Mouse (Mus musculus): ENCODE measurements around the gene Slc35f6. TPM values are rescaled to one million over a fixed set of nuclear protein-coding genes. Genes with fewer than 3 reads are reported as not detected.

Slc35f6 gene
- polyA plus RNA-seq, 1 experiment = 60.0 TPM

GRCm38 (mm10) chr5:30647396-30647795, 337 bp upstream of the Slc35f6 start:
- Histone ChIP-seq H3K27ac (ENCODE audit: insufficient read depth, low read length) (peak overlapping the region; percentile 78), H3K4me3 (ENCODE audit: insufficient read depth, low read length) (peak overlapping the region; percentile 92), H3K4me1 (ENCODE audit: control insufficient read depth, insufficient read depth, low read length) (peaks cover 10% of the 10 kb centered on the region; the same call in 1 of the 2 replicates)
- no peak for TF ChIP-seq CTCF (IDR thresholded peaks at IDR 0.05; ENCODE audit: extremely low read depth, insufficient read depth, low read length)
- TF ChIP-seq POLR2A (IDR thresholded peaks at IDR 0.05; ENCODE audit: extremely low read depth, insufficient read depth, low read length) = no peak

GRCm38 (mm10) chr5:30649558-30649957, 1.8 kb downstream of the Slc35f6 start:
- TF ChIP-seq CTCF (IDR thresholded peaks at IDR 0.05; ENCODE audit: extremely low read depth, insufficient read depth, low read length) (no peak), POLR2A (IDR thresholded peaks at IDR 0.05; ENCODE audit: extremely low read depth, insufficient read depth, low read length) (no peak)
- Histone ChIP-seq H3K4me1 (ENCODE audit: control insufficient read depth, insufficient read depth, low read length) (peaks cover 7% of the 10 kb centered on the region; the same call in 1 of the 2 replicates), H3K27ac (ENCODE audit: insufficient read depth, low read length) (no peak overlapping the region)

GRCm38 (mm10) chr5:30650756-30651155, 3.0 kb downstream of the Slc35f6 start:
- TF ChIP-seq POLR2A (IDR thresholded peaks at IDR 0.05; ENCODE audit: extremely low read depth, insufficient read depth, low read length) (no peak), CTCF (IDR thresholded peaks at IDR 0.05; ENCODE audit: extremely low read depth, insufficient read depth, low read length) (no peak)
- H3K27ac ChIP-seq (ENCODE audit: insufficient read depth, low read length) = no peak overlapping the region
- peaks cover 7% of the 10 kb centered on the region; the same call in 1 of the 2 replicates for H3K4me1 ChIP-seq (ENCODE audit: control insufficient read depth, insufficient read depth, low read length)
- no peak overlapping the region for H3K4me3 ChIP-seq (ENCODE audit: insufficient read depth, low read length)

More at GRCm38 (mm10) chr5:30649558-30649957, 1.8 kb downstream of the Slc35f6 start:
- no peak overlapping the region for H3K4me3 ChIP-seq (ENCODE audit: insufficient read depth, low read length)

DNA sequence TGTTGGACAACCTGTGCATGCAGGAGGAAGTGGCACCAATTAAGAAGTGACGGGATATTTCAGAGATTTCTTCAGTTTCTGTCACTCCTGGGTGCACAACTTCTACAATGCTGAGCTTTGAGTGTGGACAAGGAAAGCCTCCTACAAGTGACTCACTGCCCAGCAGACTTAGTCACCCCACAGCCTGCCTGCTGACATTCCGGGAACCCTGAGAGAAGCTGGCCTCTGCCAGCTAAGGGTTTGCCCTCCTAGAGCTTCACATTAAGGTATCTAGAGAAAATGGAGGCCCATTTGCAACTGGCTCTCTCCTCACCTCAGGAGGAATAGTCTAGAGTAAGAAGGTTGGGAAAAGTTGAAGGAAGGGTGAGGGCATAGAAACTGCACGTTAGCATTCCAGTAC, 3.8 kb downstream of the Slc35f6 start:
- TF ChIP-seq POLR2A (IDR thresholded peaks at IDR 0.05; ENCODE audit: extremely low read depth, insufficient read depth, low read length) (no peak), CTCF (IDR thresholded peaks at IDR 0.05; ENCODE audit: extremely low read depth, insufficient read depth, low read length) (no peak)
- H3K27ac ChIP-seq (ENCODE audit: insufficient read depth, low read length) = no peak overlapping the region
- peaks cover 7% of the 10 kb centered on the region; the same call in 1 of the 2 replicates for H3K4me1 ChIP-seq (ENCODE audit: control insufficient read depth, insufficient read depth, low read length)
- no peak overlapping the region for H3K4me3 ChIP-seq (ENCODE audit: insufficient read depth, low read length)

DNA sequence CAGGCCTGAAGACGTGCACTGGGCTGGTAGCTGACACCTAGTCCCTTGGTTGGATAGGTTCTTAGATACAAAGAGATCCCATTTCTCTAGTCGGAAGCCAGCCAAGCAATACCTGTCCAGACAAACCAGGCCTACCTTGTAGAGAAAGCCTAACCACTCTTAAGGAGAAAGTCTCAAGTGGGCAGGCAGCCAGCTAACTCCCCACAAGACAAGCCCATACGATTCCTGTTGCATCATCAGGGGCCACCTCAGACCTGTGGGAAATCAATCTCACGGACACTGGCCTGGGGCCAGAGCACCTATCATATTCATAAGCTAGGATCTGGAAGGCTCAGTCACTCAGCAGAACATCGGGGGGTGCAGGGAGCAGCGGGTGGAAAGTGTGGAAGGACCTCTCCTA, 5.5 kb downstream of the Slc35f6 start:
- H3K4me1 ChIP-seq (ENCODE audit: control insufficient read depth, insufficient read depth, low read length) = peaks cover 7% of the 10 kb centered on the region; the same call in 1 of the 2 replicates
- H3K27ac ChIP-seq (ENCODE audit: insufficient read depth, low read length) = no peak overlapping the region
- TF ChIP-seq POLR2A (IDR thresholded peaks at IDR 0.05; ENCODE audit: extremely low read depth, insufficient read depth, low read length) (no peak), CTCF (IDR thresholded peaks at IDR 0.05; ENCODE audit: extremely low read depth, insufficient read depth, low read length) (no peak)
- H3K4me3 ChIP-seq (ENCODE audit: insufficient read depth, low read length) = no peak overlapping the region

GRCm38 (mm10) chr5:30655042-30655441, 7.3 kb downstream of the Slc35f6 start:
- H3K4me3 ChIP-seq (ENCODE audit: insufficient read depth, low read length) = no peak overlapping the region
- no peak overlapping the region for H3K27ac ChIP-seq (ENCODE audit: insufficient read depth, low read length)
- no peaks in the 10 kb centered on the region for H3K4me1 ChIP-seq (ENCODE audit: control insufficient read depth, insufficient read depth, low read length)
- TF ChIP-seq POLR2A (IDR thresholded peaks at IDR 0.05; ENCODE audit: extremely low read depth, insufficient read depth, low read length) = no peak
- TF ChIP-seq CTCF (IDR thresholded peaks at IDR 0.05; ENCODE audit: extremely low read depth, insufficient read depth, low read length) = no peak

DNA sequence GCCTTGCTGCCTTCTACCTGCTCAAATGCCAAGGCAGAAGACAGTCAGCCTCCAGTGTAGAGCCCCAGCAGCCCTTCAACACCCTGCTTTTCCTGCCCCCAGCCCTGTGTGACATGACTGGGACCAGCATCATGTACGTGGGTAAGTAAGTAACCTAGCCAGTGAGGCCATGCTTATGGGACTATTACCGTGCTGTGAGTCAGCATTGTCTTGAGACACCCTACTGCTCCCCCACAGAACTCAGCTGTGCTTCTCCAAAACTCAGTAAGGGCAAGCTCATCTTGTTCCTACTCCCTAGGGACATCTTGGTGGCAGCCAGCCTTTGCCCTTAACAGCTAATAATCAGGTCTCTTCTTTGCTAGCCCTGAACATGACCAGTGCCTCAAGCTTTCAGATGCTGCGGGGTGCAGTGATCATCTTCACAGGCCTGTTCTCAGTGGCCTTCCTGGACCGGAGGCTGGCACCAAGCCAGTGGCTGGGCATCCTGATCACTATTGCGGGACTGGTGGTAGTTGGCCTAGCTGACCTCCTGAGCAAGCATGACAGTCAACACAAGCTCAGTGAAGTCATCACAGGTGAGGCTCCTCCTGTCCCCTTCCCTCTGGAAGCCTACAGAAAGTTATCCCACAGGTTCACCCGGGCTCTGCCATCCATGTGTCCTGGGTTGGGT, 7.9 kb downstream of the Slc35f6 start:
- TF ChIP-seq POLR2A (IDR thresholded peaks at IDR 0.05; ENCODE audit: extremely low read depth, insufficient read depth, low read length) = no peak
- no peak for TF ChIP-seq CTCF (IDR thresholded peaks at IDR 0.05; ENCODE audit: extremely low read depth, insufficient read depth, low read length)
- Histone ChIP-seq H3K4me3 (ENCODE audit: insufficient read depth, low read length) (no peak overlapping the region), H3K27ac (ENCODE audit: insufficient read depth, low read length) (no peak overlapping the region), H3K4me1 (ENCODE audit: control insufficient read depth, insufficient read depth, low read length) (no peaks in the 10 kb centered on the region)

DNA sequence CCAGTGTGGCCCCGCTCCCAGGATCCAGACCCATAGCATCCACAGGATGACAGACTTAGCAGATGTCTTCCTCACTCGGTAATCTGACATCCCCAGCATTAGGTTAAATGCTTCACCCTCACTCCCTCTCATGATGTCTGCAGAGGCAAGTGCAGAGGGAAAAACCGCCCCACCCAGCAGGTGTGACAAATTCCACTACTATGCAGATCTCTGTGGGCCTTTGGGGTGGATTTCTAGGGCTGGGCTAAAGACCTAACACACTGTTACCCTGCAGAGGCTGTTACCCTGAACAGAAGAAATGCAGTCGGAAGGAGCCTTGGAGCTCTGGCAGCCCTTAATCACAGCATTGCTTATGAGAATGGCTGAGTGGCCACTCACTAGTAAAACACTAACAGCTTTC, 11.3 kb downstream of the Slc35f6 start:
- Histone ChIP-seq H3K4me1 (ENCODE audit: control insufficient read depth, insufficient read depth, low read length) (no peaks in the 10 kb centered on the region), H3K4me3 (ENCODE audit: insufficient read depth, low read length) (no peak overlapping the region), H3K27ac (ENCODE audit: insufficient read depth, low read length) (no peak overlapping the region)
- TF ChIP-seq POLR2A (IDR thresholded peaks at IDR 0.05; ENCODE audit: extremely low read depth, insufficient read depth, low read length) (no peak), CTCF (IDR thresholded peaks at IDR 0.05; ENCODE audit: extremely low read depth, insufficient read depth, low read length) (no peak)

DNA sequence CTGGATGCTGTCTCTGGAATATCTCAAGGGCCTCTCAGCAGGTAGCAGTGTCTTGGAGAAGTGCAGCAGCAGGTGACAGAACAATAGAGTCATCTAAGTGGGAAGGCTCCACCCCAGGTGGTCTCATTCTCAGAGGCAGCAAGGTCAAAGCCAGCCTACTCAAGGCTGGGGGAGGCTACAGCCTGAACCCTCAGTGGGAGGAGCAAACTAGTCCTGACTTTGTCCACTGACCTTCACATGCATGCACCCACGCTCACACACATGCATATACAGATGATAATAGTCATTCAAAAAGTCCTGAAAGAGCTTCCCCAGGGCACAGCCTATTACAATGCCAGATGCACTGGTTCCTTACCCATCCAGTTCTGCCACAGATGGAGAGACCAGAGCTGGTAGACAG, 12.5 kb downstream of the Slc35f6 start:
- Histone ChIP-seq H3K4me3 (ENCODE audit: insufficient read depth, low read length) (no peak overlapping the region), H3K27ac (ENCODE audit: insufficient read depth, low read length) (no peak overlapping the region), H3K4me1 (ENCODE audit: control insufficient read depth, insufficient read depth, low read length) (no peaks in the 10 kb centered on the region)
- TF ChIP-seq CTCF (IDR thresholded peaks at IDR 0.05; ENCODE audit: extremely low read depth, insufficient read depth, low read length) = no peak
- TF ChIP-seq POLR2A (IDR thresholded peaks at IDR 0.05; ENCODE audit: extremely low read depth, insufficient read depth, low read length) = no peak

DNA sequence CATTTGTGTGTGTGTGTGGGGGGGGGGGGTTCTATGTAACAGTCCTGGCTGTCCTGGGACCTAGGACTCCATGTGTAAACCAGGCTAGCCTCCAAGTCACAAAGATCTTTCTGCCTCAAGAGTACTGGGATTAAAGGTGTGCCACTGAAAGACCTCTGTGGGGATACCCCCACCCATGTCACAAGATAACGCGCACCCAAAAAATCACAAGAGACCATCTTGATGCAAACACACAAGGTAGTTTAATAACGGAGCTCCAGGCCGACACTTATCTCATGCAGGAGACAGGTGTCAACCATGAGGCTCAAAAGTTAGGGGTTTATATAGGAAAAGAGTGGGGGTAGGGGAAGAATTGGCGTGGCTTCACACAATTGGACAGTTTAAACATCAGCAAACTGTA, 13.1 kb downstream of the Slc35f6 start:
- Histone ChIP-seq H3K27ac (ENCODE audit: insufficient read depth, low read length) (no peak overlapping the region), H3K4me1 (ENCODE audit: control insufficient read depth, insufficient read depth, low read length) (no peaks in the 10 kb centered on the region), H3K4me3 (ENCODE audit: insufficient read depth, low read length) (no peak overlapping the region)
- TF ChIP-seq CTCF (IDR thresholded peaks at IDR 0.05; ENCODE audit: extremely low read depth, insufficient read depth, low read length) (no peak), POLR2A (IDR thresholded peaks at IDR 0.05; ENCODE audit: extremely low read depth, insufficient read depth, low read length) (no peak)

Data from cortical plate, adult 2 months (tissue).